Mouse (Mus musculus) neural tube, embryonic 15.5 days (tissue): ENCODE results near the gene Mettl11b. TPM values are rescaled to one million over a fixed set of nuclear protein-coding genes. Genes with fewer than 3 reads are reported as not detected.

ENCODE experiments used
- polyA plus RNA-seq: library from polyadenylated mRNA; unstranded; fragments of >200 nt; fragmentation: Nextera tagmentation; extraction: Ambion mirVana; gene quantifications from 2 replicates; pipeline ENCODE4 v1.2.1, GENCODE M21; 2015

Mettl11b gene
- polyA plus RNA-seq, 1 experiment from 2014 or later, result 0.12 TPM

Other genes starting within 250 kb of the Mettl11b start
- 112 and 131 TPM in 2 replicates for gene Kifap3, start 54.4 kb upstream of the Mettl11b start, polyA plus RNA-seq
- 13.8 and 15.5 TPM in 2 replicates for gene Scyl3, start 203.9 kb upstream of the Mettl11b start, polyA plus RNA-seq